Mouse (Mus musculus) 416B (cell line): Measurements from ENCODE around the gene Gm42791.

ENCODE experiments used
- DNase-seq: peaks from one replicate; pipeline ENCODE4 v3.0.0; 2011; ENCODE audit warnings: low read depth

Gm42791 gene

GRCm38 (mm10) chr5:148978458-148979165 lies 16.3 kb downstream of the Gm42791 start:
- no peak for DNase-seq

GRCm38 (mm10) chr5:148977698-148978457 lies 17.1 kb downstream of the Gm42791 start:
- DNase-seq, result peak; percentile 87

GRCm38 (mm10) chr5:148976876-148977275 lies 18.1 kb downstream of the Gm42791 start:
- DNase-seq, result no peak

GRCm38 (mm10) chr5:148975035-148975434 lies 19.9 kb downstream of the Gm42791 start:
- DNase-seq, result no peak

- DNase-seq, result no peak
Observed at GRCm38 (mm10) chr5:148973019-148973668, 21.8 kb downstream of the Gm42791 start.

- no peak for DNase-seq
Observed at GRCm38 (mm10) chr5:148972167-148972566, 22.8 kb downstream of the Gm42791 start.

- DNase-seq, result no peak
Observed at GRCm38 (mm10) chr5:148969648-148970047, 25.3 kb downstream of the Gm42791 start.

GRCm38 (mm10) chr5:148968958-148969576 lies 25.9 kb downstream of the Gm42791 start:
- DNase-seq, result no peak

GRCm38 (mm10) chr5:148968179-148968578 lies 26.8 kb downstream of the Gm42791 start:
- DNase-seq, result no peak

GRCm38 (mm10) chr5:148966395-148966794 lies 28.6 kb downstream of the Gm42791 start:
- DNase-seq, result no peak

- DNase-seq, result peak; percentile 48
Observed at GRCm38 (mm10) chr5:148965691-148966333, 29.1 kb downstream of the Gm42791 start.

GRCm38 (mm10) chr5:148965089-148965591 lies 29.8 kb downstream of the Gm42791 start:
- no peak for DNase-seq

- no peak for DNase-seq
Observed at GRCm38 (mm10) chr5:148964251-148964650, 30.7 kb downstream of the Gm42791 start.

GRCm38 (mm10) chr5:148960211-148960610 lies 34.7 kb downstream of the Gm42791 start:
- no peak for DNase-seq

GRCm38 (mm10) chr5:148959068-148959990 lies 35.6 kb downstream of the Gm42791 start:
- DNase-seq, result peak; percentile 96

- peak; percentile 39 for DNase-seq
Observed at GRCm38 (mm10) chr5:148958355-148958754, 36.6 kb downstream of the Gm42791 start.

GRCm38 (mm10) chr5:148956898-148957535 lies 37.9 kb downstream of the Gm42791 start:
- DNase-seq, result no peak

GRCm38 (mm10) chr5:148956091-148956490 lies 38.9 kb downstream of the Gm42791 start:
- no peak for DNase-seq

GRCm38 (mm10) chr5:148955575-148955974 lies 39.4 kb downstream of the Gm42791 start:
- DNase-seq, result no peak
